Mouse (Mus musculus) neural tube, embryonic 10.5 days (tissue): ENCODE data around the gene Braf.

ENCODE experiments used
- DNase-seq: peaks from one replicate; pipeline ENCODE4 v3.0.0-alpha.2; 2017; ENCODE audit warnings: low spot score; ENCODE audit errors: extremely low spot score

The Braf gene

GRCm38 (mm10) chr6:39607365-39607764 lies 117.9 kb downstream of the Braf start:
- DNase-seq: no peak

GRCm38 (mm10) chr6:39606862-39607261 lies 118.4 kb downstream of the Braf start:
- no peak for DNase-seq

GRCm38 (mm10) chr6:39606056-39606455 lies 119.2 kb downstream of the Braf start:
- no peak for DNase-seq

- DNase-seq: no peak
Observed at GRCm38 (mm10) chr6:39604565-39604964, 120.7 kb downstream of the Braf start.

GRCm38 (mm10) chr6:39601828-39602227 lies 123.4 kb downstream of the Braf start:
- DNase-seq: no peak

GRCm38 (mm10) chr6:39600851-39601250 lies 124.4 kb downstream of the Braf start:
- DNase-seq: no peak

- peak; percentile 99 for DNase-seq
Observed at GRCm38 (mm10) chr6:39592401-39593214, 132.7 kb downstream of the Braf start, which contains the start of gene Ndufb2. Gene Ndufb2 (plus strand): TSS chr6:39592574.

GRCm38 (mm10) chr6:39591481-39591880 lies 133.8 kb downstream of the Braf start:
- no peak for DNase-seq

- DNase-seq: no peak
Observed at GRCm38 (mm10) chr6:39585517-39585916, 139.7 kb downstream of the Braf start, which contains the start of gene Gm42420. Gene Gm42420 (plus strand): TSS chr6:39585753.

- no peak for DNase-seq
Observed at GRCm38 (mm10) chr6:39581087-39581784, 144.0 kb downstream of the Braf start.

GRCm38 (mm10) chr6:39580558-39580957 lies 144.7 kb downstream of the Braf start:
- DNase-seq: no peak

- no peak for DNase-seq
Observed at GRCm38 (mm10) chr6:39579552-39579951, 145.7 kb downstream of the Braf start.

- DNase-seq: no peak
Observed at GRCm38 (mm10) chr6:39574951-39575350, 150.3 kb downstream of the Braf start.

- DNase-seq: no peak
Observed at GRCm38 (mm10) chr6:39574555-39574869, 150.8 kb downstream of the Braf start.

- peak; percentile 85 for DNase-seq
Observed at GRCm38 (mm10) chr6:39573791-39574554, 151.3 kb downstream of the Braf start, which contains the start of gene Adck2. Gene Adck2 (plus strand): TSS chr6:39573873.

- DNase-seq: no peak
Observed at GRCm38 (mm10) chr6:39570426-39570825, 154.8 kb downstream of the Braf start.

GRCm38 (mm10) chr6:39567528-39567927 lies 157.7 kb downstream of the Braf start:
- DNase-seq: no peak

- peak; percentile 76 for DNase-seq
Observed at GRCm38 (mm10) chr6:39562166-39563015, 162.9 kb downstream of the Braf start.

GRCm38 (mm10) chr6:39559276-39559939 lies 165.9 kb downstream of the Braf start:
- DNase-seq: no peak

GRCm38 (mm10) chr6:39557723-39558261 lies 167.5 kb downstream of the Braf start, which contains the start of gene Dennd2a:
Gene Dennd2a (minus strand): TSS chr6:39557867.
- DNase-seq: peak; percentile 95
